Mouse (Mus musculus) embryonic stem cell, embryonic (primary cell): Measurements from ENCODE around the gene Cdc7.
"Not testable (repeated sequence)": the region's sequence is repeated elsewhere in the genome, so short reads cannot be mapped to it uniquely, and the experiment has no call there.

ENCODE experiments used
- CTCF ChIA-PET, 4 experiments: fragments of 300-600 bp in 2 of 4; fragments of 350-600 bp in 2 of 4; sonication (Branson Sonifier 250); formaldehyde crosslinking; loops; one replicate each; lab custom pipeline; 2022; ENCODE audit warnings: inconsistent platforms in 2 of 4; lab: Charles Lee
- POLR2A ChIA-PET, 4 experiments: fragments of 300-600 bp in 2 of 4; fragments of 350-600 bp in 2 of 4; sonication (Branson Sonifier 250); formaldehyde crosslinking; loops; one replicate each; lab custom pipeline; 2022; ENCODE audit warnings: antibody characterized with exemption in 4 of 4, inconsistent platforms in 1 of 4; lab: Charles Lee

Gene Cdc7

DNA sequence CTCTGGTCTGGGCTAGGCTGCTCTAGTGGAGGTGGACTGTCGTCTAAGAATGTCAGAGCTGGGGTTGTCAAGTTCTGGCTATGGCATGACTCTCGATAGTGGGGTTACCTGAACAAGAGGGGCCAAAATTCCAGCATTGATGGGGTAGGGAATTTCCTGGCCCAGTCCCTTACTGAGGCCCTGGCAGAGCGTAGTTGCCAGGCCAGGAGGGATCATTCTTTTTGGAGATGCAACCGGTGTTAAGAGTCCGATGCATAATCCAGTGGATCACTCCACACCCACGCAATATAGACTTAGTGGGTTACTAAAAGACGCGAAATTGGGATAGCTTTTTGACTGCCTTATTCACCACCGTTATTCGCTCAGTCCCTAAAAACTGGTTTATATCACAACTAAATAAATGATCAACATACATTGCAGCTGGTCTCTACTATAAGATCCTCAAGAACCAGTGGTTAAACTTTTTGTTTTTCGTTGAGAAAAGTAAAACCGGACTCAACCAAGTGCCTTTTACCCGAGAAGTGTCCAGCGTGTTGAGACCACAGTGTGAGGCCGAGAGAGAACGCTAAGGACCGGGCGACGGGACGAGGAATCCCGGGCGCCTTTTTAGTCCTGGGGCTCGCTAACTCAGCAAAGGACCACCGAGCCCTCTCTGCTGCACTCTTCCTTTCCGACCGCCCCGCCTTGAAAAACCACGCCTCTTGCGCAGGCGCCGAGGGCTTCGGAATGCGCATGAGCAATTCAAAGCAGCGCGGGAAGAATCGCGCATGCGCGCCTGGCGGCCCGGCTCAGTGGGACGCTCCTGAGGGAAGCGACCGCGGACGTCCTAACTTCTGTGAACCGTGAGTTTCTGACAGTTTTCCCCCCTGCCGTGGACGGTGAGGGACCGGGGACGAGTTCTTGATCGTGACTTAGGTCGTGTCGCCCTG is at the start of gene Cdc7:
Gene Cdc7, plus strand, starts transcription at position 739 of the 929 bp plus-strand sequence.
- CTCF ChIA-PET: no interaction called here
- POLR2A ChIA-PET: interaction anchor here (0.5 to 3.3 kb wide), 20 partner anchors 9 to 900 kb away, joined by 3 to 23 read pairs (median 4); partner anchors contain the start of gene Hfm1 (in 2 of the 4)

DNA sequence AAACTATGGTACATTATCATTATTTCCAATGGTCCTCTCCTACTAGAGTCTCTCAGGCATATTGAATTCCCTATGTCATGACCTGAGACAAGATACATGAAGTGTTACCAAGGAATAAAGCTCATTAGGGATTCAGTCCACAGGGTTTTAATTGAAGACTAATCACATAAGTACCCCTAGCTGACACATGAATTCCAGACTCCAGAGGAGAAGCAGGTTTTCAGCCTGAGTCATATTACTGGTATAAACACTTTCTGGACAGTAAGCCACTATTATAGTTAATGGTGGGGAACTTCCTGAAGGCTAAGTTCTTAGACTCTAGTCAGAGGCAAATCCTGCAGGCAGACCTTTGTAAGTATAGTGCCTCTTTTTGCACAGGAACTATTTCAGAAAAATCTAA is 44.8 kb upstream of the Cdc7 start:
- CTCF ChIA-PET: no interaction called here
- POLR2A ChIA-PET: no interaction called here

DNA sequence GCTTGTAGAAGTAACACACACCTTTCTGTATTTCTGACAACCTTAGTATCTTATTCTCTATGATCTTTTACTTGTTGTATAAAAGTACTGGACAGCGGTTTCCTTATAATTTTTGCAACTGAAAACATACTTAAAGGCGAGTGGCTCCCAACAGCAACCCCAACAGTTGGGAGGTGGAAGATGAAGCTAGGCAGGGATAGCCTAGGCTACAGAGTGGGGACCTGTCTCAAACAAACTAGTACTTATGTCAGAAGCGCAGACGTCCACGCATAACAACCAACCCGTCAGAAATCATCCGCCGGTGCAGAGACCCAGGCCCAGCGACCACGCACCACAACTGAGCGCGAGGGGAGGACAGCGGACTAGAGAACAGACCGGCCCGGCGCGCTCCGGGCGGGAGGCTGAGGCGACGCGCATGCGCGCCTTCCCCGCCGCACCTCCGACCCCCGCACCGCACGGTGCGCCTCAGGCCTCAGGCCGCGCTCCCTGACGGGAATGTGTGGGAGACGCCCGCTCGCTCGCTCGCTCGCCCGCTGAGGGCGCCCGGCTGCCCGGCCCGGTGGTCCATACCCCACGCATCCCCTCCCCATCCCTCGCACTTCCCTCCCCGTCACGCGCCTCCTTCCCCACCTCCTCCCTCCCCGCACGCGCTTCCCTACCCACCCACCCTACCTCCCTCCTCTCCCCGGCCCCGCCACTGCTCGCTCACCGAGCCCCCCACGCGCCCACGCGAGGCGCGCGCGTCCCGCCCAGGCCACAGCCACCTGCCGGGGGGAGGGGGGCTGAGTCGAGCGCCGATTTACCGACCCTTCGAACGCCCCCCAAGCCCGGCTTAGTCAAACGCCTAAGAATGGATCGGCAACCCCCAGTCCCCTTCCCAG is 38.4 kb upstream of the Cdc7 start, which contains the start of gene Hfm1:
Gene Hfm1, minus strand, starts transcription at position 834 of the 881 bp plus-strand sequence.
- POLR2A ChIA-PET: interaction anchor here (0.7 to 1.4 kb wide), 6 partner anchors 17 to 434 kb away, joined by 3 to 6 read pairs (median 4); partner anchors contain the start of gene Cdc7 (in 2 of the 4)
- CTCF ChIA-PET: interaction anchor here in 1 of 4 experiments (0.7 kb wide), 1 partner anchor 976 kb away, joined by 4 read pairs; no protein-coding TSS in a partner anchor

DNA sequence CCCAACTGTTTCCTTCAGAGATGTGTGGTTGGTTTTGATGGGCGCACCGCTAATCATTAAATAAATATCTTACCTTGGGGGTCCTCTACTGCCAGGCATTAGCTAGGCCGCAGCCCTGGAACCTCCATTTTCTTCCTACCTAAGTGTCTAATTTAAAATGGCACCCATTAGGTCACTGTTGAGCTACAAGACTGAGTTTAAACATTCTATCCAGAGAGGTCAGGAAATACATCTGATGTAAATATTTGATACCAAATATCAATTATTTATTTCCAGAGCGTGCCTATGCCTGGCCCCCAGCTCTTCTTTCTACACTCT is 37.8 kb upstream of the Cdc7 start:
- CTCF ChIA-PET: no interaction called here
- POLR2A ChIA-PET: interaction anchor here in 3 of 4 experiments (0.7 to 1.4 kb wide), 5 partner anchors 16 to 41 kb away, joined by 3 to 6 read pairs (median 4); partner anchors contain the start of gene Cdc7 (in 2 of the 3)

DNA sequence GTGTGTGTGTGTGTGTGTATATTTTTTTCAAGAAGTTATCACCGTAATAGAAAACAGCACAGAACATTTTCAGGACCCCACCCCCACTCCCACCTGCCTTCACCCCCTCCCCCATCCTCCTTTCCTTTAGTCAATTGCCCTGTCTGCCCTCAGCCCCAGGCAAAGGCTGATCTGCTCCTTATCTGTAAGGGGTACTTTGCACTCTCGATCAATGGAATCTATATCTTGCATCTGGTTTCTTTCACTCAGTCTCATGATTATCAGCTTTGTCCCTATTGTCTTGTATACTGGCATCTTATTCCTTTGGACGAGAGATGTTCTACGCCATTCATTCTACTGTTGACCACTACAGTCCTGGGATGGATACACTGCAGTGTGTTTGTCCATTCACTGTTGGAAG is 36.1 kb upstream of the Cdc7 start:
- POLR2A ChIA-PET: no interaction called here
- CTCF ChIA-PET: no interaction called here

DNA sequence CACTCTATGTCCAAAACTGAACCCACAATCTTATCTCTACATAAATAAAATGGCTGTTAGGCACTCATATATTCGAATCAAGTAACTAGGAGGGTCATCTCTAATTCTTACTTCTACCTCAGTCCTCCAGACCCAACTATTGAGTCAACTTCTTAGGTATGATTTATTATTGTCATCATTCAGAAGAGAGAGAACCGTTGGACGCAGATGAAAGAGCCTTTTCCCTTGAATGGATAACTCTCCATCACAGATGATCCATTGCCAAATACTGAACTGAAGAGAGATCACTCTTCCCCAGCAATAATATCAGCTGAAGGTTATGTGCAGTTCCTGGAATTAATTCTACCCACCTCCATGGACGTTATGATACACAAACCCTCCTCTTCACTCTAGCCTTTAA is 17.8 kb upstream of the Cdc7 start:
- ChIA-PET CTCF (no interaction called here), POLR2A (no interaction called here)

DNA sequence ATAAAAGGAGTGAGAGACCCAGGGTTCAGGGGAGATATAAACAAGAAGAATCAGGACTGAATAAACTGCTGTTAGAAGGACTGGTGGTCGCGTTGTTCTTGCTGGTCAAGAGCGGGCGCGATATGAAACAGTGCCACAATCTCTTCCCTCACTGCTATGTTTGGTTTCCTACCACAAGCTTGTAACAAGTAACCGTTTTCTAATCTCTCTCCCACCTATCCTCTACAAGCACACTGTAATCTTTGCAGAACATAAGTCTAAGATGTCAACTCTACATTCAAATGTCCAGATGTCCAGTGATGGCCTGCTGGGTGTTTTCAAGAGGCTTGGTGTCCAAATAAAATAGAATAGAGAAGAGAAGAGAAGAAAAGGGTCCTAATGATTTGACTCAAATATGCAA is 15.4 kb upstream of the Cdc7 start:
- ChIA-PET CTCF (no interaction called here), POLR2A (no interaction called here)

DNA sequence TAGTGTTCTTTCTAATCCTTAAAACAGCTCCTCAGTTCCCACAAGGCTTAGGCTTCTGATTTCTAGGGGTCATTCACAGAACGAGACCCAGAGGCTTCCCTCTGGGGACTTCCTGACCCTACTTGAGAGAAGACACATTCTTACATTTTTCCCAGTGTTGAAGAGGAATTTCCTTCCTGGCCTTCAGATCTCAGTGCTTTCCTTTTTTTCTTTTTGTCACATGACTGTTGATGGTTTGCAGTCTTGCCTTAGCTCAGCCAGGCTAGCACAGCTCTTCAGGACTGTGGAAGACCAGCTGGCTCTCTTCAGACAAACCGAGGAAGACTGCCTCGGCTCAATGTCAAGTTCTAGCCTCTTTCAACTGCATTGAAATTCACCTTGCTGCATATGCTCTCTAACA is 7.7 kb upstream of the Cdc7 start:
- ChIA-PET POLR2A (interaction anchor here in 1 of 4 experiments (1.5 kb wide), 1 partner anchor 50 kb away, joined by 3 read pairs; no protein-coding TSS in a partner anchor), CTCF (no interaction called here)

DNA sequence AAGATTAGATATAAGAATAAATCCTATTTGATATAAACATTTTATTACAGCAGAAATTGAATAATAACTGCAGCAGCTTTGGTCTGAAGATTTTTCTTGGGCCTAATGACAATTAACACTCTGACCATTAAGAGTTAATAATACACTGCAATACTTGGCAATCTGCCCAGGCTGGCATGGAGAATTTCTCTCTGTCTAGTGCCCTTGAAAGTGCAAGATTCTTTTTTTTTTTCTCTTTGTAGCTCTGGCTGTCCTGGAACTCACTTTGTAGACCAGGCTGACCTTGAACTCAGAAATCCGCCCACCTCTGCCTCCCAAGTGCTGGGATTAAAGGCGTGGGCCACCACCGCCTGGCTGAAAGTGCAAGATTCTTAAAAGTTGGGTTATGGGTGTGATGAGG is 5.1 kb upstream of the Cdc7 start:
- ChIA-PET POLR2A (interaction anchor here in 1 of 4 experiments (0.7 kb wide), 1 partner anchor 975 kb away, joined by 3 read pairs; no protein-coding TSS in a partner anchor), CTCF (no interaction called here)

DNA sequence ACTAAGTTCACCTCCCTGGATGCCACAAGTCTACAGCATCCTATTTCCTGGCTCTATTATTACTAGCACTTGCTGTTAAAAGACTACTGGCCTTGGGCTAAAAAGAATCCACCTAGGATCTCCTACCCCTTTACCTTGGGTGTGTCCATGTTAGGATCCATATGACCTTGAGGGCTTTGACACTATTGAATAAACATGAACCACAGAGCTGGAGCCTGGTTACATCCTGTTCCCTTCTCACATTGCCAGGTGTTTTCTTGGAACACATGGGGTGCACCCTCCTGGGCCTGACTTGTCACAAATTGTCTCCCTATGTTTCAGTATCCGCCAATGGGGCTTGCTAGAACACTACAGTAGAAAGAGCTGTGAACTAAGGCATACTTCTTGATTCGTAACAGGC is 3.7 kb upstream of the Cdc7 start:
- CTCF ChIA-PET: interaction anchor here in 2 of 4 experiments (0.6 to 1.7 kb wide), 2 partner anchors 100 to 155 kb away, joined by 3 to 5 read pairs; no protein-coding TSS in a partner anchor

DNA sequence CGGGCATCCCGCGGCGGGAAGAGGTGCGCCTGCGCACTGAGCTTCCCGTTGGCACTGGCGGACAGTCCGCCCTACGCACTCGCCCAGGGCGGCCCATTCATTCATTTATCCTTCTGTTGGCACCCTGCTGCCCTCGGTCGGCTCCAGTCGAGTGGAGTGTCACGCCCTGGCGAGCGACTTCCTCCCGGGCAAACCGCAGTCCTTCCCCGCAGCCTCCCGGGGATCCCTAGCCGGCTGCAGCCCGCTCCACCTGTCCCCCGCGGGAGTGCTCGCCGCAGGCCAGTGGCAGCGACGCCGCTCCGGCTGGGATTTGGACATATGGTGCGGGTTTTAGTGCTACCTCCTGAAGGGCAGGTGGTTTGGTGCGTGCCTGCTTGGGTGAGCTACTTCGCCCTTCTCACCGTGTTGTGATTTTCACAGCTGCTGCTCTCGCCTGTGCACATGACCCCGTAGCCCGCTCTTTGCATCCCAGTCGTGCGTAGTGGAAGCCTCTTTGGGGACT is 442 bp downstream of the Cdc7 start:
- ChIA-PET CTCF (no interaction called here), POLR2A (interaction anchor here (0.9 to 3.3 kb wide), 16 partner anchors 8 to 899 kb away, joined by 3 to 23 read pairs (median 4); partner anchors contain the start of gene Hfm1 (in 2 of the 4))

More for the DNA sequence above, 3.7 kb upstream of the Cdc7 start:
- POLR2A ChIA-PET: interaction anchor here in 1 of 4 experiments (0.8 kb wide), 1 partner anchor 34 kb away, joined by 3 read pairs; no protein-coding TSS in a partner anchor

DNA sequence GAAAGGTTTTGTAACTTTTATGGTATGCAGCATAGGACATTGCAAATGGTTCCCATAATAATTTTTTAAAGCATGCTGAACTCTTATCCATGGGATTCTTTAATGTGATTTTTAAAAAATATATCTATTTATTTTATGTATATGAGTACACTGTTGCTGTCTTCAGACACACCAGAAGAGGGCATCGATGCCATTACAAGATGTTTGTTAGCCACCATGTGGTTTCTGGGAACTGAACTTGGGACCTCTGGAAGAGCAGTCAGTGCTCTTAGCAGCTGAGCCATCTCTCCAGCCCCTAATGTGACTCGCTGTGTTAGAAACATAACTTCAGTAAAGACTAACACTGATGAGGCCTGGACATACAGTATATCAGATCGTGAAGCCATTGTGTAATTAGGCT is 2.3 kb downstream of the Cdc7 start:
- POLR2A ChIA-PET: no interaction called here
- CTCF ChIA-PET: no interaction called here

DNA sequence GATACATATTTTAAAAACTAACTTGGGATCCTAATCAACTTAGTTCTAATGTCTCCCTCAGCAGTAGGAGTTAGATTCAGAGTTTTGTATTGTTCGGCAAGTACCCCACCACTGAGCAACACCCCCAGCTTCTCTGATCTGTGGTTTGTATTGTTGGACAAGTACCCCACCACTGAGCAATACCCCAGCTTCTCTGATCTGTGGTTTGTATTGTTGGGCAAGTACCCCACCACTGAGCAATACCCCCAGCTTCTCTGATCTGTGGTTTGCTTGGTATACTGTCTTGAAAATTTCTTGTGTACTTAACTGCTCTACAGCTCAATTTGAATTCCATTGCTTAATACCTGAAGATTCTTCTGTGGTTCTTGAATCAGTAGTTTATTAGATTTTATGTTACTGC is 3.5 kb downstream of the Cdc7 start:
- CTCF ChIA-PET: no interaction called here
- POLR2A ChIA-PET: interaction anchor here in 2 of 4 experiments (0.6 to 1.1 kb wide), 2 partner anchors 41 to 107 kb away, joined by 4 to 7 read pairs; partner anchors contain the start of gene Hfm1 (in 1 of the 2)

DNA sequence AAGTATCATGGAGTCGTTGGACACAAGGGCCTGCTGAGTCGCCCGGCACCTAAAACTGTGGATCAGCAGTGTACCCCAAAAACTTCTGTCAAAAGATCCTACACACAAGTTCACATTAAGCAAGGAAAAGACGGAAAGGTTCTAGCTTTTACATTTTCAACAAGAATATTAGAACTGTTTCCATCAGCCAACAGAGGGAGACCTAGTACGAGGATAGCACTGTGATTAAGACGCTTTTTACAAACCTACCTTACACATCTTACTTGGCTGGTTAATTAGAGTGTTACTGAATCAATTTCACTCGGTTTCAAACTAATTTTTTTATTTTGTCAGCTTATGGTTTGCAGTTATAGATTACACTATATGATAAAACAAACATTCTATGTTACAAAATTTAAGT is 9.8 kb downstream of the Cdc7 start:
- ChIA-PET POLR2A (interaction anchor here in 3 of 4 experiments (0.6 to 4.5 kb wide), 4 partner anchors 10 to 348 kb away, joined by 3 to 23 read pairs (median 7); partner anchors contain the start of gene Cdc7 (in 2 of the 3)), CTCF (interaction anchor here in 1 of 4 experiments (0.6 kb wide), 1 partner anchor 358 kb away, joined by 18 read pairs; no protein-coding TSS in a partner anchor)

DNA sequence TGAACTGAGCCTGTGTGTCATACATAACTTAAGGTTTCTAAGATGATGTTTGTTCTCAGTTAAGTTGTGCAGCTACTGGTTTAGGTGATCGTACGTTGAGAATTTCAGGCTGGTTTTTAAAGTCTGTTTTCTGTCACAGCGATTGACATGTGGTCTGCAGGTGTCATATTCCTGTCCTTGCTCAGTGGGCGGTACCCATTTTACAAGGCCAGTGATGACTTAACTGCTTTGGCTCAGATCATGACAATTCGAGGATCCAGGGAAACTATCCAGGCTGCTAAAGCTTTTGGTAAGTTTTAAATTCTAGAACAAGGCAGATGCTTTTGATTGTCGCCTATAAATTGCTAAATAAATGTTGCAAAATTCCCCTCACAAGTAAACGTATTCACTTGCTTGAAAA is 15.0 kb downstream of the Cdc7 start:
- ChIA-PET POLR2A (interaction anchor here in 3 of 4 experiments (0.6 to 2.3 kb wide), 4 partner anchors 10 to 15 kb away, joined by 4 to 11 read pairs (median 8); partner anchors contain the start of gene Cdc7 (in 2 of the 3)), CTCF (no interaction called here)

DNA sequence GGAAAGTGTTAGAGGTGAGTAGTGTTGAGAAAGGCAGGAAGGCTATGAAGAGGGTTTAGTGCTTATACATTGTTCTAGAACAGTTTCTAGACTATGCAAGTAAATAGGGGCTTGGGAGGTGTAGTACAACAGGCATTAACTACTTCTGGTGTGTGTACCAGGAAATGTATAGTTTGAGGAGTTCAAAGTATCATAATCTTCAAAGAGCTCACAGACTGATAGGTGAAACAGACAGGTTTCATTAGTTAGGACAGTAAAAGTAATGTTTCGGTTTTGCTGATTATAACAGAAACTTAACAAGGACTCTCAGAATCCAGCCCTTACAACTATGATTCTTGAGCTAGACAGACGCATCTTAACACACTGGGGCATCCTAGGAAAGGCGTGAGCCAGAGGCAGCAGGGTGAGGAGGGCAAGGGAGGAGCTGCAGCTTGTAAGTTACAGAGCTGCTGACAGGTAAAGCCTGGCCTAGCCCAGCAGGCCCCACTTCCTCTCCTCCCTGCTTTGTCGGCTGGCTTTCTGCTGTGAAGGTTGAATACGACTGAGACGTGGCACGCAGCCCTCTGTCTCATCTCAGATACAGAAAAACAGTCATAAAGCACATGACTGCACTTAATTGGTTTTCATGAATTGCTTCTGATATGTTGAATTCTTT is 18.3 kb downstream of the Cdc7 start:
- ChIA-PET CTCF (no interaction called here), POLR2A (interaction anchor here in 2 of 4 experiments (0.6 to 1.3 kb wide), 5 partner anchors 8 to 282 kb away, joined by 3 to 4 read pairs (median 3); partner anchors contain the start of gene Cdc7 (in 1 of the 2))

DNA sequence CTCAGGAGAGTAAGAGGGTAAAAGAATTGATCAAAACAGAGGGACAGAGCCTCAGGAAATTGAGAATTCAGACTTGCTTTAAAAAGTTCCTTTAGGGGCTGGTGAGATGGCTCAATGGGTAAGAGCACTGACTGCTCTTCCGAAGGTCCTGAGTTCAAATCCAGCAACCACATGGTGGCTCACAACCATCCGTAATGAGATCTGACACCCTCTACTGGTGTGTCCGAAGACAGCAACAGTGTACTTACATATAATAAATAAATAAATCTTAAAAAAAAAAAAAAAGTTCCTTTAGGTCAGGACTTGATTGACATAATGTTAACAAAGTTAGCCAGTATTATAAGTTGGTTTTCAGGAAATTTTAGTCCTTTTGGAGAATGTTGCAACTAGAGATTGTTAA is 20.8 kb downstream of the Cdc7 start:
- POLR2A ChIA-PET: not testable (repeated sequence)
- CTCF ChIA-PET: interaction anchor here in 2 of 4 experiments (0.7 kb wide), 3 partner anchors 405 to 1570 kb away, joined by 3 read pairs; no protein-coding TSS in a partner anchor

DNA sequence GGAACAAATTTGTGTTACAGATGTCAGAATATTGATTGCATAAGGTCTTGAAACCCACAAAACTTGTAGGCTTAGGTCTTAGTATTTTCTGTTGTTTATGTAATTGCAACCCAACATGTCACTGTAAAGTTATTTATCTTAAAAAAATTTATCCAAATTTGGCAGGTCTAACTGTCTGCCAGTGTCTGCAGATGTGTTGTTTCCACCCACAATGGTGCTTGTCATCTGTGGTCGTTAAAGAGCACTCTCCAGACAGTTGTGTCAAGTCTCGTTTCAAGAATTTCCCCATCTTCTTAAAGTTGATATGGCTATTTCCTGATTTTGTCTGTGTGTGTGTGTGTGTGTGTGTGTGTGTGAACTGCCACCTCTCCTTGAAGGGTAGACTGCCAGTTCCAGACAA is 21.5 kb downstream of the Cdc7 start:
- CTCF ChIA-PET: interaction anchor here in 2 of 4 experiments (0.7 kb wide), 3 partner anchors 404 to 1571 kb away, joined by 3 read pairs; no protein-coding TSS in a partner anchor
- POLR2A ChIA-PET: no interaction called here
